Mouse (Mus musculus): ENCODE results near the gene Dok5.

The Dok5 gene

DNA sequence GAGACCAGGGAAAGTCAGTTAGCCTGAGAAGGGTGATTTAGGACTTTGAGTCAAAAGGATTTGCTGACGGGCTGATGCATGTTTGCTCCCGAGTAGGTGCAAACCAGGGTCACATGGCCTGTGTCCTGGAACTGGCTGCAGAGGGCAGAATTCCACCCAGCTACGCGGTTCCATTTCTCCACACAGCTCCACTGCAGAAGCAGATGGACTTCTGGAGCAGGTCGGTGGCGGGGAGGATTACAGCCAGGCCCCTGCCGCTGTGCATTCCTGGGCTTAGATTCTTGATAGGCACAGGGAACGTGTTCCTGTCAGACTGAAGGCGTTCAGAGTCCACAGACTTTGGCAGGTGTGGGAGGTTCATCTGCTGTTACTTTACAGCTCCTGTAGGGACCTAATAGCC lies 131.2 kb downstream of the Dok5 start:
- DNase-seq (ENCODE audit: low read depth) = no peak

DNA sequence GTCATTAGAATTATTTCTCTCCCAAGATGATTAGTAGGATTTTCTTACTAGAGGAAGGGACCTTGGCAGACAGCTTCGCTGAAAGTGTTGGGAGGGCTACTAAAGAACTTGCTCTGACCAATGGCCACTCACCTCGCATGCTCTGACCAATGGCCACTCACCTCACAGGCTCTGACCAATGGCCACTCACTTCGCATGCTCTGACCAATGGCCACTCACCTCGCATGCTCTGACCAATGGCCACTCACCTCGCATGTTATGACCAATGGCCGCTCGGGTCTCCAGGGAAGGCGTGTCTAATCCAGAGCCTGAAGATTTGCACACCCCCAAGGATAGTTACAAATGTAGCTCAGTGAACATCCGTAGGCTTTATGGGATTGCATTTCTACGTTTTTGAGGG lies 131.6 kb downstream of the Dok5 start:
- DNase-seq (ENCODE audit: low read depth) = no peak

DNA sequence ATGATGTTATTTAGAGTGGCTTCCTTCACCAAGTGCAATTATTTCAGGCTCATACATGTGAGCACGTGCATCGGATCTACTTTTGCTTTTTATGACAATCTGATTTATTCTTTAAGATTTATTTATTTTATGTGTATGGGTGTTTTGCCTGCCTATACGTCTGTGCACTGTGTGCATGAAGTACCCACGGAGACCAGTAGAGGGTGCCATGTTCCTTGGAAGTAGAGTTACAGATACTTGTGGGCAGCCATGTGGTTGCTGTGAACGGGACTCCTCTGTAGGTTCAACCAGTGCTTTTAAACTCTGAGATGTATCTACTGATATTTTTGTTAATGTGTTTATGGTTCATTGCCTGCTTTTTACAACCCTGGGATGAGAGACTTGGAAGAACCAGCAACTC lies 132.4 kb downstream of the Dok5 start:
- DNase-seq (ENCODE audit: low read depth) = no peak

DNA sequence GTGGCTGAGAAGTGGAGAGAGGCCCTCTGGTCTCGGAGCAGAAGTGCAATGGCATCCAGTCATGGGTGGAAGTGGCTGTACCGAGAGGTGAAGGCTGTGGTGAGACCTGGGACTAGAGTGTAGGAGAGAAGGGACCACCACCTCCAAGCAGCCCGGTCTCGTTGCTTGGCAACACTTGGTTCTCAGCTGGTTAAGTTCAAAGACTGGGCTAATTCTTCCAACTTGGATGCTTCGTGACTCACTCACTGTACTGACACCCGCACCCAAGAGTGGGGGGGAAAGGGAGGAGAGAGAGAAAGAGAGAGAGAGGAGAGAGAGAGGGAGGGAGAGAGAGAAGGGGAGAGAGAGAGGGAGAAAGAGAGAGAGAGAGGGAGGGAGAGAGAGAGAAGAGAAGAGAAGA lies 133.2 kb downstream of the Dok5 start:
- no peak for DNase-seq (ENCODE audit: low read depth)

DNA sequence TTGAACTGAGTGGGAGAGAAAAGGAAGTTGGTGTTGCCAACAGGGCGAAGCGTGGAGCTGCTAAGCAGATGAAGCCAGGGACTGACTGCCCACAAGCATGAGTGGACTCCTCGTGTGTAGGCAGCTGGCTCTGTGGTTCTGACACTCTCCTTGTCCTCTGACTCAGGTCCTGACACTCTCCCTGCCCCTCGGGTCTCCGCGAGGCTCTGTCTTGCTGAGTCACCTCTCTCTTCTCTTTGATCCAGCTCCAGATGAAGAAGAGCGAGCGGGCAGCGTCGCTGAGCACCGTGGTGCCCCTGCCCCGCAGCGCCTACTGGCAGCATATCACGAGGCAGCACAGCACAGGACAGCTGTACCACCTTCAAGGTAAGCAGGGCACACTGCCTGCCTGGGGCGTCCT lies 139.0 kb downstream of the Dok5 start:
- DNase-seq (ENCODE audit: low read depth) = no peak

DNA sequence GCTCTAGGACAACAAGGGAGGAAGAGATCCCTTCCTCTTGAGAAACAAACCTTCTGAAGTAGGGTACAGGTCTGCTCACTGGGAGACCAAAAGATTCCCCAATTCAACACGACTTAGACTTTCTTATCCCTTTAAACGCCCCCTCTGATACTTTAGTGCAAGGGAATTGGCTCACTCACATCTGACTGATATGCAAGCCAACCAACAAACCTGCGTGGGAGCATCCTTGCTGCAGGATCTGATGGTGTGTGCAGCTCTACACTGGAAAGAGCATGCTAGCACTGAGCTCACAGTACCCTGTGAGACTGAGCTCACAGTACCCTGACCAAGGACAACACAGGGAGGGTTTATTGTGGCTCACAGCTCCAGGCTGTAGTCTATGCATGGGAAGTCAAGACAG lies 139.9 kb downstream of the Dok5 start:
- no peak for DNase-seq (ENCODE audit: low read depth)

DNA sequence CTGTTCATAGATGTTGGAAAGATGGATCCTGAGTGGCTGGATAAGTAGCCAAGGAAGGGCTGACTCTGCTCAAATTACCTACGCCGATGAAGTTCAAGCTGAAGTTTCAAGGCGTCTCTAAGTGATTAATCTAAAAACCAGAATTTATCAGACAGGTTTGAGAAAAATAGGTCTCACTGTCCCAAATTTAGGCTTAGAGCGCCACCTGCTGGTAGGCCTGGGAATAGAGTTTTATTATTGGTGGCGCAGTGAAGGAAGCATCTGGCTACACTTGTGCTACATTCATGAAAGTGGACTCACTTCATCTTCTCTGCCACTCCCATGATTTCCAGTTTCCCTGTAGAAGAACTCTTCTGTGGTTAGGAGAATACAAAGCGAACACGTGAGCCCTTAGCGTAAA lies 141.8 kb downstream of the Dok5 start:
- DNase-seq (ENCODE audit: low read depth) = peak; percentile 60

DNA sequence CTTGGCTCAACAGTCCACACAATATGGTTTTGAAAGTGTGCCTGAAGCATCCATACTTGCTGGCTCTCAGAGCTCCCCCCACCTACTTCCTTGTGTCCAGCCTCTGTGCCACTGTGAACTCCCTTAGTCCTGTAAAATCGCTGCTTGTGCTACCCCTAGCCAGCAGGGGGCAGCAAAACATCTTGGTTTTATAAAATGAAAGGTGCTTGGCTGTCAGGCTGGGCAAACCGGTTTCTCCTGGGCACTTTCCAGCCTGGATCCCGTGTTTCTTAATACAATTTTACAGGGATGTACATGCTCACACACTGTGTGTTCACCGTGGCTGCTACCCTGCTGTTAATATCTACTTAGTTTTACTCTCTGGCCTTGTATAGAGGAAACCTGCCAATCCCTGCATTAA lies 145.9 kb downstream of the Dok5 start:
- peak; percentile 53 for DNase-seq (ENCODE audit: low read depth)

DNA sequence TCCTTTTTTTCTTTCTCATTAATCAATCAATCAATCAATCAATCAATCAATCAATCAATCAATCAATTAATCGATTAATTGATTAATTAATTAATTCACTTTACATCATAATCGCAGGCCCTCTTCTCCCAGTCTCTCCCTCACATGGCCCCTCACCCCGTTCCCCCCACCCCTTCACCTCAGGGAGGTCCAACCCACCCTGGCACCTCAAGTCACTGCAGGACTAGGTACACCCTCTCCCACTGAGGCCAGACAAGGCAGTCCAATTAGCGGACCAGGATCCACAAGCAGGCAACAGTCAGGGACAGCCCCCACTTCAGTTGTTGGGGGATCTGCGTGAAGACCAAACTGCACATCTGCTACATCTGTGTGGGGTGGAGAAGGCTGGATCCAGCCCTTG lies 146.3 kb downstream of the Dok5 start:
- DNase-seq (ENCODE audit: low read depth) = no peak

DNA sequence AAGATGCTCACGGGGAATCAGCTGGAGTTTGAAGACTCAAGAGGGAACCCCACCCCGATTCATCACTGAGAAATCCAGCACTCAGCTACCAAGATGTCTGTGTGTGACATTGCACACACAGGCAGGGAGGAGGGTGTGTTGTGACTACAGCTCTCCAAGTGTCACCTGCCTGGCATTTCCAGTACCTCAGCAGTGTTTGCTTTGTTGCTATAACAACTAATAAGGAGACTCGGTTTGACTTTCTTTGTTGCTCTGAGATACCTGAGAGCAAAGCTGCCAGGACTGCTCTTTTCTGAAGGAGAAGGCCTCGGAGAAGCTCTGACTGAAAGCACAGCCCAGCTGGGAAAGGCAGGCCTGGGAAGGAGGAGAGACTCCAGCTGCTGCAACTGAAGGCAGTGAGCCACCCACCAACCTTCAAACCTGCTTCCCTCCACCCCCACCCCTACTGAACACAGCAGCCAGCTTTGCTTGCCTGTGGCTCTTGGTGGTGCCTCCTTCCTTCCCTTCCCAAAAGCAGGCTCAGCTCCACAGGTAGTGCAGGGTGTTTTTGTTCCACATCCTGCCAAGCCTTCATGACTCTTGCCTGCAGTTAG lies 152.7 kb downstream of the Dok5 start:
- DNase-seq (ENCODE audit: low read depth) = no peak

DNA sequence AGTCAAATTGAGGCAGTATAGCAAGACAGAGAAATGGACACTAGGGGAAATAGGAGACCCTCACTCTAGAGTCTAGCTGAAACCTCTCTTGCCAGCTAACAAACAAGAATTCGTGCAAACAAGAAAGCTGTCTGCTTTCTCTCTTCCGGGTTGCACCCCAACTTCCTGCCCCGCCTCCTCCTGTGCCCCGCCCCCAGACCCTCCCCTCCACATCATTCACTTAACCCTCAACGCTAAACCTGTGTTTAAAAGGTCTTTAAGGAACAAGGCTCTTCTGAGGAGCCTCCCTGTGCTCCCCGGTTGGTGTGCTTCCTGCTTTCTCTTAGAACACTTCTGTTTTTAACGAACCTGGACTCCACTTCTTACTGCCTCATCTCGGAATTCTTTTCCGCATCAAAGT lies 156.4 kb downstream of the Dok5 start:
- DNase-seq (ENCODE audit: low read depth) = no peak

DNA sequence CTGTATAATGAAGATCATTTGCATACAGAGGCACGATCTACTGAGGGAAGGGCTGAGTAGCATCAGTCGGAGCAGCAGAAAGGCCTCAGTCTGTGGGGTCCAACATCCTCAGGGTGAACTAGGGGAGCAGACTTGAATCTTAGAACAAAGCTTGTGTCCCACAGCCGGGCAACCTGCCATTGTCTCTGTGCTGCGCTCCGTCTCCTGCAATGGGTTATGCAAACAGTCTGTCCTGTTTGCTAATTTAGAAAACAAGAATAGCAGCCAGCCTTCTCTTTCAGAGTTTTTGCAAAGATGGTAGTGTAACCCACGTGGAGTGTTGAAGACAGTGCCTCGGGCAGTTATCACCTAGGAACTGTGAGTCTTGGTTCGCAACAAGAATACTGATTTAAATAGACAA lies 163.5 kb downstream of the Dok5 start:
- no peak for DNase-seq (ENCODE audit: low read depth)

DNA sequence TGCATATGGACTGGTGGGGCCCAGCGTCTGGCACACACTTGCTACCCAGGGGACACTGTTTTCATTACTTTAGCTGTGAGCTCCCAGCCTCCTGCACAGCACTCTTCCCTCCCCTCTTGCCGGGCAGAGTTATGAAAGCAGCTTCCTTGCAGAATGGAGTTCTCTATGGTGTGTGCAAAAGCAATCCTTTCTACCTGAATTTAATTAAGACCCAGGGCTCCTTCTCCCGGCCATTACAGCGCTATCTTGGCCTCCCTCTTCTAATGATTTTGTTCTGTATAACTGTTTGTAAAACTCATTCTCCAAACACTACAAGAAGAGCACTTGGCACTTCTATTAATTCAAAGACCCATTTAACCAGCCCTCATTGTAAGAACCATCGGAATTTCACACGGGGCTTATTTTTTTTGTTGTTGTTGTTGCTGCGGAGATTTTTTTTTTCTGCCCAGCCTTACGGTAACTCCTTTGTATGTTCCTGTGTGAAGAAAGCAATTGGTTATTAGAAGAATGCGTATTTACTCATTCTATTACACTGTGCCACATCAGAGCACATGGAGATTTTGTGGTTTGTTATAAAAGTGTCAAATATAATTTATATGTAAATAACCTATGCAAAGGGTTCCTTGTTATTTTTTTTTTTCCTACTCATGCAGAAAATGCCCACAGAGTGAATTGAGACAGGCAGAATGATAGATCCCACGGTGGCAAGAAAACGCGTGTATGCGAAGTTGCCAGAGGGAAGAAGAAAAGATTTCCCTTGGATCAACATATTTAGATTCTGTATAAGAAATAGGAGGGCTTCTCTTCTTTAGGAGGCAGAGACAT lies 170.8 kb downstream of the Dok5 start:
- no peak for DNase-seq (ENCODE audit: low read depth)

DNA sequence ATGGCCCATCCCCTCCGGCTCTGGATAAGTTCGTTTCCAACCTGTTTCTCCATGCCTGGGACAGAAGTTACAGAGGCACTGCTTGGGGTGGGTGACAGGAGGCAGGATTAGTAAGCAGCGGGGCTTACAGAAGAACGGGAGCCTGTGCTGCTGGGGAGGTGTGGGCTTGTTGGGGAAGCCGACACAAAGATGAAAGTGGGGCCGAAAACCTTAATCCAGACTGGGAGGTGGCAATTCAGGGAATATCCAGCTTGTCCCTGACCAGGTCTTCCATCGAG lies 171.4 kb downstream of the Dok5 start:
- no peak for DNase-seq (ENCODE audit: low read depth)

DNA sequence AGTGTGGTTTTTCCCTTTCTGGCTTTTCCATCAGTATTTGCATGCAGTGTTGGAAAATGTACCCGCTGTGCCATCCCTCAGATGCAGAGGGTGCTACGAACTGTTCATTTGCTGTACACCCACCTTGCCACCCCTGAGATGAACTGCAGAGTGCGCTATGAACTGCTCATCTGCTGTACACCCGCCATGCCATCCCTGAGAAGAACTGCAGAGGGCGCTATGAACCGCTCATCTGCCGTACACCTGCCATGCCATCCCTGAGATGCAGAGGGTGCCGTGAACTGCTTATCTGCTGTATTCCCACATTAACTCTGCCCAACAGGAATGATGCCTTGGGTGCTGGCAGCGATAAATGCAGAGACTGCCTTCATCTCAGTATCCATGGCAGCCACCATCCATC lies 171.8 kb downstream of the Dok5 start:
- DNase-seq (ENCODE audit: low read depth) = no peak

DNA sequence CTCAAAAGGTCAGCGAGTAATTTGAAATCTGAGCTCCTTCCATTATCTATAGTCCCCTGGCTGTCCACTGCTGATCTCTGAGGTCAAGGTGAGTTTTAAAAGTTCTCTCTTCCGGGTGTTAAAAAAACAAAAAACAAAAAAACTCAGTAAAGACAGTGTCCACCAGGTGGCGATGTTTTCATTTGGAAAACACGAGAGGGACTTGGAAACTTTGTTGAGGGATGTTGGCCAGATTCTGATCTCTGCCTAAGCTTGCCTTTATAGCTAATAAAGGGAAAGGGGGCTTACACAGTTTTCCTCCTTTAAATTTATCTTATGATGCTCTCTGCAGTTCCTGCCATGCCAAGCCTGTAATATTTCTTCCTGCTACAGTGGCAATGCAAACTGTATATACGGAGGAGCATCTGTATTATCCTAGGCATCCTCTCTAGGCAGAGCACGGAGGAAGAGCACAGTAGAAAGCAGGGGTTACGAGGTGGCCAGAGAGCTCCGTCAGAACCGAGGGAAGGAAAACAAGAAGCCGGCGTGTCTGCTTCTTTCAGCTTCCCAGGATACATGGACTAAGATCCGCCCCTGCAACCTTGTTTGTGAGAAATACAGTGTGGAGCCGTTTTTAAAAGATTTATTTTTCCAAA lies 181.1 kb downstream of the Dok5 start:
- DNase-seq (ENCODE audit: low read depth) = no peak

DNA sequence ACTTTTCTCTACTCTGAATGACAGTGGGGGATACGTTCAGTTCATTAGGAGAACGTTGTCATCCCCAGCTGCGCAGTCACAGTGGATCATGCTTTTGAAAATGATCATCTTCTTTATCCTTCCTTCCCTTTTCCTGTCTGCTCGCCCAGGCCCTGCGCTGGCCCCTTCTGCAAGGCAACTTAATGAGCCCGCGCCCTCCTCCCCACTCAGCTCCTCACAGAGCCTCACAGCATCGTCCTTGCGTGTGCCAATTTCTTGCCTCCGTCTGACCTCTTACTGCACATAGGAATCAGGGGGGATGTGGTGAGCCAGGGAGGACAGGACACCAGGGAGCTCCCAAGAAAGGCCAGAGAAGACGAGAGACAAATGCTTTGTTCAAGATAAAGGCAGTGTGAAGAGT lies 182.3 kb downstream of the Dok5 start:
- DNase-seq (ENCODE audit: low read depth) = no peak

DNA sequence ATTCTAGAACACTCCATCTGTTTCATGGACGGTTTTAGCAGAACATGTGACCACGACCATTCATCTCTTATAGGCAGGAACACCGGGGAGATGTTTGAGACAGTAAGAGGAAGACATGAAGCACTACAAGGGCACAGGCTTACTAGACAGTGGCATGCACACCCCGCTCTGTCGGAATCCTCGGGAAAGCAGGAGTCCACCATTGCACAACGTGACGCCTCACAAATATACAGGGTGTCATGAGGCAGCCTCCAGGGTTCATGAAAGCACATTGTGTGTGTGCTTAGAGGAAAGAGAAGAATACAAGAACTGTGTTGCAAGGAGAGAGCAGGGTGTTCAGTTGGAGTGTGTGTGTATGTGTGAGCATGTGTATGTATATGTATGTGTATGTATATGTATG lies 184.0 kb downstream of the Dok5 start:
- DNase-seq (ENCODE audit: low read depth) = no peak

DNA sequence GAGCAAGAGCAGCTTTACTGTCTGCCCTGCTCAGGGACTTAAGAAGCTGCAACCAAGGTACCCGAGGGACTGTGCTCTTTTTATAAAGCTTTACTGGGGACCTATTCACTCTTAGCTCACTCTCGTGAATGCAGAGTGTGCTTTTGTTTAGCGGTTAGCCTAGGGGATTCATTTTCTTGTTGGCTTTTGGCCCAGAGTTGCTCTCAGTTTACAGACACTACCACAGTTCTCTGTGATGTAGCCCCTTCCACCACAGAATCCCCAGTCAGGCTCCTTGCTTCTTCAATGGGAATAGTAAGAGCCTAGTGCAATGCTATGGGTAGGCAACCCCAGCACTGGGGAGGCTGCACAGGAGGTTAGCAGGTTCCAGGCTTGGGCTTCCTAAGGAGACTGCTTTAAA lies 190.7 kb downstream of the Dok5 start:
- no peak for DNase-seq (ENCODE audit: low read depth)

DNA sequence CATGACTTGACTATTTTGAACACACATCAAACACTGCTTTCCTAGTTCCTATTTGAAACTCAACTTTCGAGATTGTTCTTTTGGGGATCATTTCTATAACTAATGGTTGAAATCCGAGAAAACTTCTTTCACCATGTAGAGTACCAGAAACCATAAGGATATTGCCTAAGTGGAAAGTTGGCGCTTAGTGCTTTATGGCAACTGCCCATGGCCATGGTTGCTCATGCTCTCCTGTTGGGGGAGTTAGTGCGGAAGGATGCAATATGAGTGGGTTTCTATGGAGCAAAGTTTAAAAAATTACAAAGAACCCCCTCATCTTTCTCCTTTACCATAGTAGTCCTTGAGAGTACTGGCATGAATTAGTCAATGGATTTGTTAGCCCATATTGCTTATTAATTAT lies 192.5 kb downstream of the Dok5 start:
- no peak for DNase-seq (ENCODE audit: low read depth)

DNA sequence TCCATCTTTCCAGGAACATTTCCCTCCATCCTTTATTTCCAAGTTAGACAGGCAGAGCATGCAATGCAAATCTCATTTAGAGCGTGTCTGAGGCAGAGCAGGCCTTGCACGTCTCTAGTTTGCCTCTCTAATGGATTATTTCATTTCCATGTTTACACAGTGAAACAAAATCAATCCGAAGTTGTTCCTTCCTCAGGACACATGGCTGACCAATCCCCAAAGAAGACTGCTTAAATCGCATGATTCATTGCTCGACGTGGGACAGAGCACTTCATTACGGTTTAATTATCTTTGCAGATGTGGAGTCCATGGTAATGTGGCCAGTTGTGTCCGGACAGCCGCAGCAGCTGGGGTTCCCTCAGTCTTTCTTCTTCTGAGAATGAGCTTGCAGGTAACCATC lies 194.6 kb downstream of the Dok5 start:
- no peak for DNase-seq (ENCODE audit: low read depth)

Measured in induced T-regulatory cell, adult 2 months (primary cell).